Mouse (Mus musculus): ENCODE measurements around the gene Mydgf. TPM values are rescaled to one million over a fixed set of nuclear protein-coding genes. Genes with fewer than 3 reads are reported as not detected.

The Mydgf gene
- polyA plus RNA-seq, 1 experiment, result 73.9 TPM

DNA sequence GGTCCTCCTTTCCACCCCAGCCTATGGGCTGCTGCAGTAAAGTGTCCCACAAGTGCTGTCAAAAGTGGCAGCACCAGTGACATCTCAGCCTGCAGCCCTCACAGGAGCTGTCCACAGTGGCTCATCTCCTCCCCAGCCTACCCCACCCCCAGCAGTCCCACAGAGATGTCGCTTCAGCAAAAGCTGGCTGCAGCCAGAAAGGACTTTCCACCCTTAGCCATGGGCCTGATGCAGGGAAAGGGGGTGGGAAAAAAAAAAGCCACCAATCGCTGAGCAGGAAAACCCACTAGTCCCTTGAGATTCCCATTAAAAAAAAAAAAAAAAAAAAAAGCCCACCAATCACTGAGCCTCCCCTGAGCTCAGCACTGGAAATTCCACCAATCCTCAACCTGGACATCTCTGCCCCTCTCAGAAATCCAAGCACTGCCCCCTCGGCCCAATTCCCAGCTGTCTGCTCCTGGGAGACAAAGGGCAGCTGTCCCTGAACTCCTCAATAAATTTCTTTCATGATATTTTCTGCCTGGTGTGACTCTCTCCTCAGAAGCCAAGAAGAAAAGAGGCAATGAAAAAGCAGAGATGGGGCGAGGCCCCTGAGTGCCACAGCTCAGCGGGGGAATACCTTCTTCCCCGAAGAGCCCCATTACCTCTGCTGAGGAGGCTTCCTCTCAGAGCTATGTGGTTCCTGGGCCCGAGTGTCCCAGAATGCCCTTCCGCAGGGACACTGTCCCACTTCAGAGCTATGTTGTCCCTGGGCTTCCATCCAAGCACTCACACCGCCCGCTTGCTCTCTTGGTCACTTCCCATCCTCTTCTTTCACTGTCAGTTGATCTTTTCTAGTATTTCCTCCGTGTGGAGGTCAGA, 1.8 kb upstream of the Mydgf start:
- Histone ChIP-seq H3K4me2 (ENCODE audit: low read depth) (peak overlapping the region; percentile 90), H3K79me2 (ENCODE audit: control insufficient read depth, insufficient read depth) (peaks cover 17% of the 10 kb centered on the region), H3K27me3 (ENCODE audit: control insufficient read depth, insufficient read depth, insufficient read length) (no peaks in the 10 kb centered on the region), H3ac (ENCODE audit: control insufficient read depth, insufficient read length) (no peak overlapping the region), H3K36me3 (ENCODE audit: control insufficient read depth, insufficient read depth) (no peaks in the 10 kb centered on the region), H3K4me3 (peak overlapping the region; percentile 86)
- TF ChIP-seq USF1 (IDR thresholded peaks at IDR 0.05; ENCODE audit: low read depth) (no peak), TCF3 (IDR thresholded peaks at IDR 0.05; ENCODE audit: insufficient read length, low read depth) (no peak), E2F4 (IDR thresholded peaks at IDR 0.05; ENCODE audit: insufficient read depth) (no peak), SRF (IDR thresholded peaks at IDR 0.05; ENCODE audit: control insufficient read depth, insufficient read length, low read depth) (no peak), REST (IDR thresholded peaks at IDR 0.05; ENCODE audit: insufficient read depth, insufficient read length) (no peak), MYOD1 (IDR thresholded peaks at IDR 0.05; ENCODE audit: control insufficient read depth in 1 of 3, insufficient read length in 2 of 3, low read depth in 2 of 3) (peak in 2 of 3 experiments; percentile 61 to 63), POLR2A (IDR thresholded peaks at IDR 0.05; ENCODE audit: insufficient read length, low read depth) (no peak), MYOG (IDR thresholded peaks at IDR 0.05; ENCODE audit: control insufficient read depth in 1 of 3, insufficient read depth in 1 of 3, insufficient read length in 2 of 3, low read depth in 2 of 3) (peak in 2 of 3 experiments; percentile 28 to 48), POLR2AphosphoS2 (IDR thresholded peaks at IDR 0.05; ENCODE audit: insufficient read length, low read depth) (no peak)

DNA sequence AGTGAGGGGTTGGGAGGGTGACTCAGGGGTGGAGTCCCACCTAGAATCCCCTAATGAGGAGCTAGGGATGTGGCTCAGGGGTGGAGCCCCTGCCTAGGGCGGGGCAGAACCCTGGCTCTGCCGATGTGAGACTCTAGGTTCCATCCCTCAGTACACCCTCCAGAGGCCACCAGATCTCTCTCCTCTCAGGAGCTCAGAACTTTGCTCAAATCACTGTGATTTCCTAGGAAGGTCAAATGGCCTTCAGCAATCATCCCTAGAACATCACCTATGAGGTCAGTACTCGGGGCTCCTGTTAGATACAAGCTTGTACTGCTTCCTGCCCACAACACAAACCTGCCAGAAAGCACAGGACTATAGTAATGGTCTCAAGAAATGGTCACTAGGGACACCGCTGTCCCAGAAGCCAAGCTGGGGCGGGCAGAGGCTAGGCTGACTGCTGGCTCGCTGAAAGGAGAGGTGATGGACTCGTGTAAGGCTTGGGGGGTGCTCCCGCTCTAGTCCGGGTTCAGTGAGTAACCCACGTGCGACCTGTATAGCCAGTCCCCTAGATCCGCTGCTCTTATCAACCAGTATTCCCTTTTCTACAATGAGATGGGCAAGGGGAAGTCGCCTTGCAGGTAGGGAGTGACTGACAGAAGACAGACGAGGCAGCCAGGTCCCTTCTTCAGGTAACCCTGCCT, 604 bp downstream of the Mydgf start:
- no peaks in the 10 kb centered on the region for H3K36me3 ChIP-seq (ENCODE audit: control insufficient read depth, insufficient read depth)

DNA sequence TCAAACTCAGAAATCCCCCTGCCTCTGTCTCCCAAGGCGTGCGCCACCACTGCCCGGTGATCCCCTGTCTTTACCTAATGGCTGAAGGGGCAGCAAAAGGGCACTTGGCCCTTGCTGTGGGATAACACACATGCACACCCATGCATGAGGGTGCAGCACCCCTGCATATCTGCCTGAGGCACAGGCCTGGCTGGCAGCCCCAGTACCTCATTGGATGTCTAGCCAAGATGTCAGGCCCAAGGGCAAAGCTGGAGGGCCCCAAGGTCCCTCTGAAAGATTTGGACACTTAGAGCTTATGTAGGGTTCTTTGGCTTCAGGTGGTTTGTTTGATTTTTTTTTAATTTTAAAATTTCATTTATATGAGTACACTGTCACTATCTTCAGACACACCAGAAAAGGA, 8.3 kb downstream of the Mydgf start:
- TF ChIP-seq TCF12 (IDR thresholded peaks at IDR 0.05; ENCODE audit: insufficient read depth, poor library complexity, severe bottlenecking), result no peak
- TF ChIP-seq E2F4 (IDR thresholded peaks at IDR 0.05; ENCODE audit: insufficient read depth), result no peak
- no peak for TF ChIP-seq POLR2AphosphoS2 (IDR thresholded peaks at IDR 0.05; ENCODE audit: insufficient read length, low read depth)
- no peak for TF ChIP-seq MYOG (IDR thresholded peaks at IDR 0.05; ENCODE audit: control insufficient read depth in 1 of 3, insufficient read depth in 1 of 3, insufficient read length in 2 of 3, low read depth in 2 of 3)
- no peak for TF ChIP-seq CEBPB (IDR thresholded peaks at IDR 0.05; ENCODE audit: insufficient read depth, poor library complexity, severe bottlenecking)
- TF ChIP-seq MYOD1 (IDR thresholded peaks at IDR 0.05; ENCODE audit: control insufficient read depth in 1 of 3, insufficient read length in 2 of 3, low read depth in 2 of 3), result no peak
- no peak for TF ChIP-seq MAX (IDR thresholded peaks at IDR 0.05; ENCODE audit: low read depth)
- no peak for TF ChIP-seq TCF3 (IDR thresholded peaks at IDR 0.05; ENCODE audit: insufficient read length, low read depth)
- no peaks in the 10 kb centered on the region for H3K27me3 ChIP-seq (ENCODE audit: control insufficient read depth, insufficient read depth, insufficient read length)
- no peaks in the 10 kb centered on the region for H3K79me2 ChIP-seq (ENCODE audit: control insufficient read depth, insufficient read depth)
- H3K4me2 ChIP-seq (ENCODE audit: low read depth), result no peak overlapping the region
- H3K4me3 ChIP-seq, result no peak overlapping the region
- H3ac ChIP-seq (ENCODE audit: control insufficient read depth, insufficient read length), result no peak overlapping the region
- H3K36me3 ChIP-seq (ENCODE audit: control insufficient read depth, insufficient read depth), result peaks cover 14% of the 10 kb centered on the region

More for the DNA sequence above, 604 bp downstream of the Mydgf start:
- peak overlapping the region; percentile 76 for H3ac ChIP-seq (ENCODE audit: control insufficient read depth, insufficient read length)
- peak overlapping the region; percentile 86 for H3K4me3 ChIP-seq
- peaks cover 17% of the 10 kb centered on the region for H3K79me2 ChIP-seq (ENCODE audit: control insufficient read depth, insufficient read depth)
- H3K27me3 ChIP-seq (ENCODE audit: control insufficient read depth, insufficient read depth, insufficient read length), result no peaks in the 10 kb centered on the region
- no peak for TF ChIP-seq CEBPB (IDR thresholded peaks at IDR 0.05; ENCODE audit: insufficient read depth, poor library complexity, severe bottlenecking)
- TF ChIP-seq REST (IDR thresholded peaks at IDR 0.05; ENCODE audit: insufficient read depth, insufficient read length), result no peak
- no peak for TF ChIP-seq E2F4 (IDR thresholded peaks at IDR 0.05; ENCODE audit: insufficient read depth)
- no peak for TF ChIP-seq USF1 (IDR thresholded peaks at IDR 0.05; ENCODE audit: low read depth)
- TF ChIP-seq POLR2A (IDR thresholded peaks at IDR 0.05; ENCODE audit: insufficient read length, low read depth), result no peak
- TF ChIP-seq MYOG (IDR thresholded peaks at IDR 0.05; ENCODE audit: control insufficient read depth in 1 of 3, insufficient read depth in 1 of 3, insufficient read length in 2 of 3, low read depth in 2 of 3), result no peak
- TF ChIP-seq SRF (IDR thresholded peaks at IDR 0.05; ENCODE audit: control insufficient read depth, insufficient read length, low read depth), result no peak
- TF ChIP-seq MYOD1 (IDR thresholded peaks at IDR 0.05; ENCODE audit: control insufficient read depth in 1 of 3, insufficient read length in 2 of 3, low read depth in 2 of 3), result no peak
- no peak for TF ChIP-seq POLR2AphosphoS2 (IDR thresholded peaks at IDR 0.05; ENCODE audit: insufficient read length, low read depth)
- no peak for TF ChIP-seq TCF3 (IDR thresholded peaks at IDR 0.05; ENCODE audit: insufficient read length, low read depth)
- no peak for TF ChIP-seq TCF12 (IDR thresholded peaks at IDR 0.05; ENCODE audit: insufficient read depth, poor library complexity, severe bottlenecking)
- TF ChIP-seq MAX (IDR thresholded peaks at IDR 0.05; ENCODE audit: low read depth), result no peak
- H3K4me2 ChIP-seq (ENCODE audit: low read depth), result peak overlapping the region; percentile 87

DNA sequence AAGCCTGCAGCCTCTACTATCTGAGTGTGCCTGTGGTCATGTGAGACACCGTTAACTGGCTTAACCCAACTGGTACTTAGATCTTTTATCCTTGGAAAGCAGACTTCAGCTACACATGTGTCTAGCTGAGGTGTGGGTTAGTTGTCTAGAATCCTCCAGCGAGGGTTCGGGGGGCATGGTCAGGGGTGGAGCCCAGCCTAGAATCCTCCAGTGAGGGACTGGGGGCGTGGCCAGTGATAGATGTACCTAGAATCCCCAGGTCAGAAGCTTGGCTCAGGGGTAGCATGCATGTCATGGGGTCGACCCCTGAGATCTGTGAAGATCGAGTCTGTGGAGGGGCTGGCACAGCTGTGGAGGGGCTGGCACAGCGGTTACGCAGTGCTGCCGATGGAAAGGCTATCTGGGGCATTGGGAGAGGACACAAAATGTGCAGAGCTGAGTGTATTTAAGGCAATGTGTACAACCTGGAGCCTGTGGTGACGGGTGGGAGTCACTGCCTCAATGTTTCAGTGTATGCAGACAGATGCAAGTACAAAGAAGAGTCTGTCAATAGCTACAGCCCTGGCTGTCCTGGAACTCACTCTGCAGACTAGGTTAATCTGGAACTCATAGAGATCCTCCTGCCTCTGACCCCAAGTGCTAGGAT, 10.2 kb downstream of the Mydgf start:
- H3K4me2 ChIP-seq (ENCODE audit: low read depth), result no peak overlapping the region
- peaks cover 14% of the 10 kb centered on the region for H3K36me3 ChIP-seq (ENCODE audit: control insufficient read depth, insufficient read depth)
- no peak overlapping the region for H3K4me3 ChIP-seq
- TF ChIP-seq TCF12 (IDR thresholded peaks at IDR 0.05; ENCODE audit: insufficient read depth, poor library complexity, severe bottlenecking), result no peak
- TF ChIP-seq MYOD1 (IDR thresholded peaks at IDR 0.05; ENCODE audit: control insufficient read depth in 1 of 3, insufficient read length in 2 of 3, low read depth in 2 of 3), result no peak
- TF ChIP-seq POLR2AphosphoS2 (IDR thresholded peaks at IDR 0.05; ENCODE audit: insufficient read length, low read depth), result peak; percentile 77
- H3K27me3 ChIP-seq (ENCODE audit: control insufficient read depth, insufficient read depth, insufficient read length), result no peaks in the 10 kb centered on the region
- no peak overlapping the region for H3ac ChIP-seq (ENCODE audit: control insufficient read depth, insufficient read length)
- no peaks in the 10 kb centered on the region for H3K79me2 ChIP-seq (ENCODE audit: control insufficient read depth, insufficient read depth)
